Mouse (Mus musculus) bone marrow, adult 2 months (tissue): Measurements from ENCODE around the gene Orc2.

Source experiments
- CTCF ChIP-seq: fragments of 200-500 bp; IDR thresholded peaks from 2 replicates; pipeline ENCODE4 v1.5.1; 2011; ENCODE audit warnings: low read length, control low read depth; ENCODE audit not compliant: control insufficient read depth, insufficient read depth
- POLR2A ChIP-seq: fragments of 200-500 bp; IDR thresholded peaks from 2 replicates; pipeline ENCODE4 v1.6.1; 2011; ENCODE audit warnings: low read depth, mild to moderate bottlenecking, control low read depth, low read length, borderline replicate concordance; ENCODE audit not compliant: control insufficient read depth

DNA sequence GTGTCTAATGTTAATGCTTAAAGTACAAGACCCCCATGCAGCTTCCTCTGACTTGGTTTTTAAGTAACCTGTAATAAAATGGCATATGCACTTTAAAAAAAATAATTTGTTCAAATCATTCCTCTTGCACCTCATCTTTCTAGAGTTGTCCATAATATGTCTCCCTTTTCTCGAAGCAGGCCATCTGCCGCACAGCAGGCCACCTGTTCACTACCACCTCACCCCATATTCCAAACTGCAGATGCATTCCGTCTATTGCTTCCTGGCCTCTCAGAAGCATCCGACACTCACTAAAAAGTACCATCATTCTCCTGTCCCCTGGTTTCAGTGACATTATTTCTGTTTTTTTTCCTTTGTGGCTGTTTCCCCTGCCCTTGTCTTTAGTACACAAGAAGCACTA, 39.3 kb downstream of the Orc2 start:
- no peak for TF ChIP-seq CTCF
- no peak for TF ChIP-seq POLR2A
